Mouse (Mus musculus) heart, embryonic 16.5 days (tissue): ENCODE data around the gene Msto1. TPM values are rescaled to one million over a fixed set of nuclear protein-coding genes. Genes with fewer than 3 reads are reported as not detected.
"Not testable (repeated sequence)": the region's sequence is repeated elsewhere in the genome, so short reads cannot be mapped to it uniquely, and the experiment has no call there.

Experiments
- ATAC-seq: fragments of 200-750 bp; cut with Nextera tagmentation; replicated peaks from 2 replicates; pipeline ENCODE4 v1.8.0; 2017; ENCODE audit warnings: moderate number of reproducible peaks; ENCODE audit not compliant: insufficient read depth, low FRiP score; ENCODE audit errors: extremely low read depth
- H3K27ac ChIP-seq: fragments of 300-500 bp; sonication (generic); 2 replicates; pipeline ENCODE4 v1.5.1; 2014; ENCODE audit warnings: mild to moderate bottlenecking, low read length, control low read depth, moderate library complexity
- H3K27me3 ChIP-seq: fragments of 300-500 bp; sonication (generic); 2 replicates; pipeline ENCODE4 v1.6.1; 2014; ENCODE audit warnings: low read length, mixed read lengths; ENCODE audit not compliant: control insufficient read depth, insufficient read depth
- H3K36me3 ChIP-seq: fragments of 300-500 bp; sonication (generic); 2 replicates; pipeline ENCODE4 v1.6.1; 2014; ENCODE audit not compliant: control insufficient read depth, insufficient read depth
- H3K4me1 ChIP-seq: fragments of 300-500 bp; sonication (generic); 2 replicates; pipeline ENCODE4 v1.6.1; 2014; ENCODE audit warnings: low read length, mixed read lengths; ENCODE audit not compliant: control insufficient read depth, insufficient read depth
- H3K4me2 ChIP-seq: fragments of 300-500 bp; sonication (generic); 2 replicates; pipeline ENCODE4 v1.6.1; 2014; ENCODE audit warnings: low read depth, mild to moderate bottlenecking, control low read depth, low read length
- H3K4me3 ChIP-seq: fragments of 300-500 bp; sonication (generic); 2 replicates; pipeline ENCODE4 v1.5.1; 2014; ENCODE audit warnings: mild to moderate bottlenecking, control low read depth, low read length
- H3K9ac ChIP-seq: fragments of 300-500 bp; sonication (generic); 2 replicates; pipeline ENCODE4 v1.6.1; 2014; ENCODE audit warnings: low read length, control low read depth
- H3K9me3 ChIP-seq: fragments of 300-500 bp; sonication (generic); replicated peaks from 2 replicates; pipeline ENCODE4 v1.6.1; 2016; ENCODE audit warnings: low read length; ENCODE audit not compliant: control insufficient read depth
- WGBS: fragments of 180-500 bp; shearing (Covaris S2); extraction: QIAGEN DNeasy Blood & Tissue Kit; methylation state at CpG from one replicate; pipeline ENCODE4 v1.1.7; 2014; 5-methylcytosine and 5-hydroxymethylcytosine counted together
- polyA plus RNA-seq: library from polyadenylated mRNA; unstranded; fragments of >200 nt; fragmentation: Nextera tagmentation; extraction: Ambion mirVana; gene quantifications from 2 replicates; pipeline ENCODE4 v1.2.1, GENCODE M21; 2015

The Msto1 gene
- polyA plus RNA-seq, 1 experiment from 2014 or later = 46.2 TPM

- no peak for ATAC-seq
- WGBS = 89% methylated on average over 7 of the region's 7 CpGs
- Histone ChIP-seq H3K27me3 (no peaks in the 10 kb centered on the region), H3K4me3 (peak overlapping the region; percentile 72; the same call in 1 of the 2 replicates), H3K4me1 (peaks cover 11% of the 10 kb centered on the region), H3K9me3 (no peaks in the 10 kb centered on the region), H3K4me2 (peak overlapping the region; percentile 75), H3K9ac (no peak overlapping the region), H3K27ac (no peak overlapping the region), H3K36me3 (peaks cover 42% of the 10 kb centered on the region)
These were observed 1.2 kb downstream of the Msto1 start for GRCm38 (mm10) chr3:88912585-88912984.

GRCm38 (mm10) chr3:88906393-88907159 is 7.2 kb downstream of the Msto1 start:
- H3K4me2 ChIP-seq = no peak overlapping the region
- H3K27me3 ChIP-seq = no peaks in the 10 kb centered on the region
- no peak overlapping the region for H3K9ac ChIP-seq
- no peak overlapping the region for H3K27ac ChIP-seq
- no peak for ATAC-seq
- peaks cover 77% of the 10 kb centered on the region for H3K36me3 ChIP-seq
- no peaks in the 10 kb centered on the region for H3K9me3 ChIP-seq
- 84% methylated on average over 6 of the region's 6 CpGs for WGBS
- no peak overlapping the region for H3K4me3 ChIP-seq
- no peaks in the 10 kb centered on the region for H3K4me1 ChIP-seq

- H3K27me3 ChIP-seq = no peaks in the 10 kb centered on the region
- H3K36me3 ChIP-seq = peaks cover 76% of the 10 kb centered on the region
- H3K4me1 ChIP-seq = no peaks in the 10 kb centered on the region
- ATAC-seq = no peak
- WGBS = 92% methylated on average over 2 of the region's 2 CpGs
- no peak overlapping the region for H3K27ac ChIP-seq
- H3K4me3 ChIP-seq = no peak overlapping the region
- H3K4me2 ChIP-seq = no peak overlapping the region
- no peak overlapping the region for H3K9ac ChIP-seq
- no peaks in the 10 kb centered on the region for H3K9me3 ChIP-seq
These were observed 8.1 kb downstream of the Msto1 start for GRCm38 (mm10) chr3:88905741-88906140.

GRCm38 (mm10) chr3:88905209-88905608 is 8.6 kb downstream of the Msto1 start:
- Histone ChIP-seq H3K9ac (no peak overlapping the region), H3K4me2 (no peak overlapping the region), H3K4me1 (no peaks in the 10 kb centered on the region), H3K36me3 (peaks cover 74% of the 10 kb centered on the region), H3K27me3 (no peaks in the 10 kb centered on the region), H3K27ac (no peak overlapping the region), H3K4me3 (no peak overlapping the region), H3K9me3 (no peaks in the 10 kb centered on the region)
- ATAC-seq = no peak
- 82% methylated on average over 6 of the region's 6 CpGs for WGBS

GRCm38 (mm10) chr3:88904803-88905202 is 9.0 kb downstream of the Msto1 start:
- WGBS = 94% methylated on average over 3 of the region's 3 CpGs
- H3K27me3 ChIP-seq = no peaks in the 10 kb centered on the region
- peaks cover 71% of the 10 kb centered on the region for H3K36me3 ChIP-seq
- H3K9me3 ChIP-seq = no peaks in the 10 kb centered on the region
- H3K9ac ChIP-seq = no peak overlapping the region
- H3K4me2 ChIP-seq = no peak overlapping the region
- no peaks in the 10 kb centered on the region for H3K4me1 ChIP-seq
- ATAC-seq = no peak
- H3K27ac ChIP-seq = no peak overlapping the region
- no peak overlapping the region for H3K4me3 ChIP-seq

- H3K9ac ChIP-seq, H3K4me2 ChIP-seq, H3K4me3 ChIP-seq, H3K4me1 ChIP-seq, H3K9me3 ChIP-seq, ATAC-seq, H3K36me3 ChIP-seq, H3K27me3 ChIP-seq, H3K27ac ChIP-seq: not testable (repeated sequence)
- 93% methylated on average over 7 of the region's 7 CpGs for WGBS
These were observed 20.8 kb downstream of the Msto1 start for GRCm38 (mm10) chr3:88893011-88893410.

GRCm38 (mm10) chr3:88882536-88882935 is 31.3 kb downstream of the Msto1 start:
- H3K9me3 ChIP-seq, H3K4me3 ChIP-seq, H3K27ac ChIP-seq, H3K4me2 ChIP-seq, H3K4me1 ChIP-seq, H3K9ac ChIP-seq, ATAC-seq, H3K27me3 ChIP-seq, H3K36me3 ChIP-seq: not testable (repeated sequence)
- WGBS = 89% methylated on average over 4 of the region's 4 CpGs

- not testable (repeated sequence) for H3K4me3 ChIP-seq, H3K4me2 ChIP-seq, H3K27me3 ChIP-seq, H3K27ac ChIP-seq, H3K4me1 ChIP-seq, H3K9me3 ChIP-seq, H3K9ac ChIP-seq
- WGBS = no CpG with 5 or more reads among the region's 4 CpGs
- H3K36me3 ChIP-seq = peaks cover 11% of the 10 kb centered on the region; the same call in 1 of the 2 replicates
- ATAC-seq = peak; percentile 72; the same call in 1 of the 2 replicates
These were observed 45.4 kb downstream of the Msto1 start for GRCm38 (mm10) chr3:88868449-88868848.

- no CpG with 5 or more reads among the region's 8 CpGs for WGBS
- H3K9ac ChIP-seq, H3K4me1 ChIP-seq, H3K4me3 ChIP-seq, H3K9me3 ChIP-seq, H3K27me3 ChIP-seq, H3K4me2 ChIP-seq, H3K27ac ChIP-seq: not testable (repeated sequence)
- H3K36me3 ChIP-seq = peaks cover 21% of the 10 kb centered on the region
- 0 out of 2 replicates have a peak, but pooled peaks have one; percentile 14 for ATAC-seq
These were observed 46.6 kb downstream of the Msto1 start for GRCm38 (mm10) chr3:88867177-88867576.
